Mouse (Mus musculus) ZHBTc4 (cell line): Measurements from ENCODE around the gene Fam180a.

Experiments
- DNase-seq: peaks from one replicate; pipeline ENCODE4 v3.0.0-alpha.2; 2011; ENCODE audit warnings: low read depth, low spot score

The Fam180a gene

GRCm38 (mm10) chr6:35265580-35266278 lies 60.2 kb downstream of the Fam180a start:
- peak; percentile 34 for DNase-seq
